ENCODE assay signal across 10 mouse cellular contexts in genomic region chr15:101388034-101388541, GRCm38 (mm10). TPM values are rescaled to one million over a fixed set of nuclear protein-coding genes. Genes with fewer than 3 reads are reported as not detected.
DNase-seq lines count a peak whose midpoint lies in the region; ATAC-seq and TF ChIP-seq lines count a peak whose summit lies in the region.
"Had no signal": no experiment of that assay in that cellular context is flagged by ENCODE, and none has a peak within 500 bp of the region (broad histone marks: within the 10 kb centered on the region; RNA-seq: fewer than 3 reads in every experiment).

No protein-coding gene starts in this region.

- no peak overlapping the region for H3K27ac ChIP-seq in gastrocnemius, adult 2 months
- no peak overlapping the region for H3K27ac ChIP-seq in liver, embryonic 11.5 days (ENCODE audit: low read depth, low read length)
- H3K27ac ChIP-seq in hindbrain, embryonic 11.5 days (ENCODE audit: low read depth, low read length) = no peak overlapping the region
- H3K27ac ChIP-seq: neural tube, embryonic 12.5 days had no signal

- 29% methylated on average over 5 of the region's 5 CpGs for WGBS in liver, embryonic 11.5 days
- 68% methylated on average over 5 of the region's 5 CpGs for WGBS in hindbrain, embryonic 11.5 days

- H3K4me2 ChIP-seq in liver, embryonic 11.5 days = no peak overlapping the region
- no peak overlapping the region for H3K4me2 ChIP-seq in hindbrain, embryonic 11.5 days (replicated peaks; ENCODE audit: low read depth, low read length)
- H3K4me2 ChIP-seq: neural tube, embryonic 12.5 days had no signal

- no peaks in the 10 kb centered on the region for H3K36me3 ChIP-seq in liver, embryonic 11.5 days (ENCODE audit: control insufficient read depth, insufficient read depth, low read length)
- H3K36me3 ChIP-seq in hindbrain, embryonic 11.5 days (ENCODE audit: control insufficient read depth, insufficient read depth, low read length) = no peaks in the 10 kb centered on the region
- H3K36me3 ChIP-seq: neural tube, embryonic 12.5 days had no signal

- no peaks in the 10 kb centered on the region; the same call in 1 of the 2 replicates for H3K27me3 ChIP-seq in liver, embryonic 11.5 days (replicated peaks; ENCODE audit: control insufficient read depth, insufficient read depth, low read length)
- H3K27me3 ChIP-seq in hindbrain, embryonic 11.5 days (ENCODE audit: control insufficient read depth, insufficient read depth, low read length) = no peaks in the 10 kb centered on the region
- H3K27me3 ChIP-seq: neural tube, embryonic 12.5 days had no signal

- no peak overlapping the region for H3K9ac ChIP-seq in liver, embryonic 11.5 days (ENCODE audit: low read depth, low read length)
- H3K9ac ChIP-seq in hindbrain, embryonic 11.5 days (ENCODE audit: low read depth, low read length) = no peak overlapping the region
- H3K9ac ChIP-seq: neural tube, embryonic 12.5 days had no signal

- intact Hi-C loops in gastrocnemius, adult 2 months (cut with DNase I) = no loop called here

- H3K9me3 ChIP-seq in liver, embryonic 11.5 days (ENCODE audit: control insufficient read depth, low read length) = no peaks in the 10 kb centered on the region
- H3K9me3 ChIP-seq in hindbrain, embryonic 11.5 days (ENCODE audit: control insufficient read depth, low read length) = no peaks in the 10 kb centered on the region
- H3K9me3 ChIP-seq: neural tube, embryonic 12.5 days had no signal

- TF ChIP-seq CTCF in gastrocnemius, adult 2 months (IDR thresholded peaks at IDR 0.05) = peak; percentile 39

- H3K4me3 ChIP-seq in gastrocnemius, adult 2 months = no peak overlapping the region
- H3K4me3 ChIP-seq in liver, embryonic 11.5 days (ENCODE audit: low read depth, low read length) = no peak overlapping the region
- H3K4me3 ChIP-seq in hindbrain, embryonic 11.5 days (ENCODE audit: low read depth, low read length) = no peak overlapping the region
- H3K4me3 ChIP-seq: neural tube, embryonic 12.5 days had no signal

- H3K4me1 ChIP-seq in liver, embryonic 11.5 days (replicated peaks; ENCODE audit: control insufficient read depth, insufficient read depth, low read length) = no peaks in the 10 kb centered on the region
- H3K4me1 ChIP-seq in hindbrain, embryonic 11.5 days (replicated peaks; ENCODE audit: control insufficient read depth, insufficient read depth, low read length) = no peaks in the 10 kb centered on the region
- H3K4me1 ChIP-seq: neural tube, embryonic 12.5 days had no signal

- no peak for DNase-seq in gastrocnemius, adult 2 months
- DNase-seq in gastrocnemius, adult 8-10 months (ENCODE audit: low spot score in 2 of 2) = no peak
- peak; percentile 41 for DNase-seq in urinary bladder, adult 2 months (ENCODE audit: low spot score)
- DNase-seq in urinary bladder, postnatal 25 days (ENCODE audit: low spot score) = no peak
- no peak for DNase-seq in liver, embryonic 11.5 days (ENCODE audit: low spot score)
- peak; percentile 18 for DNase-seq in thymus, postnatal 25 days
- no peak for DNase-seq in heart, adult 9 months (ENCODE audit: low spot score in 2 of 2)
- no peak for DNase-seq in hindbrain, embryonic 11.5 days (ENCODE audit: low spot score)

- 0 out of 2 replicates have a peak, but pooled peaks have one; percentile 34 for ATAC-seq in liver, embryonic 11.5 days (replicated peaks; ENCODE audit: low FRiP score)
- no peak for ATAC-seq in hindbrain, embryonic 11.5 days (ENCODE audit: low FRiP score)

RNA-seq across cellular contexts. Expression of gene Krt80, which starts 18.1 kb away (rescaled TPM):
- 1 to 10 TPM; 1.6 to 2.5 TPM for total RNA-seq in gastrocnemius, adult 2 months (2021)
- 1 to 10 TPM; 1.1 to 3.4 (median 2.5) TPM for total RNA-seq in gastrocnemius, adult 8-10 months (2022)
- polyA plus RNA-seq in urinary bladder, adult 2 months (2012; rRNA removed) = 4.8 and 6.2 TPM in 2 replicates
- 0.23 TPM in 1 of 2 replicates, not detected in the other for polyA plus RNA-seq in liver, embryonic 11.5 days (2014; fragmentation: Nextera tagmentation; extraction: Ambion mirVana)
- 0.09 TPM in 1 of 2 replicates, not detected in the other for polyA plus RNA-seq in hindbrain, embryonic 11.5 days (2014; fragmentation: Nextera tagmentation; extraction: Ambion mirVana)
- polyA plus RNA-seq: neural tube, embryonic 12.5 days had no signal

RNA-seq across cellular contexts. Expression of gene Krt7, which starts 22.8 kb away (rescaled TPM):
- not detected for total RNA-seq in gastrocnemius, adult 2 months (2021)
- total RNA-seq in gastrocnemius, adult 8-10 months (2022) = not detected
- polyA plus RNA-seq in urinary bladder, adult 2 months (2012; rRNA removed) = 711 and 749 TPM in 2 replicates
- 13.3 and 13.9 TPM in 2 replicates for polyA plus RNA-seq in liver, embryonic 11.5 days (2014; fragmentation: Nextera tagmentation; extraction: Ambion mirVana)
- 9.0 and 12.0 TPM in 2 replicates for polyA plus RNA-seq in hindbrain, embryonic 11.5 days (2014; fragmentation: Nextera tagmentation; extraction: Ambion mirVana)

RNA-seq across cellular contexts. Expression of gene Krt87, which starts 50.5 kb away (rescaled TPM):
- total RNA-seq in gastrocnemius, adult 2 months (2021) = not detected
- not detected for total RNA-seq in gastrocnemius, adult 8-10 months (2022)
- polyA plus RNA-seq in urinary bladder, adult 2 months (2012; rRNA removed) = 0.03 and 0.15 TPM in 2 replicates
- polyA plus RNA-seq in liver, embryonic 11.5 days (2014; fragmentation: Nextera tagmentation; extraction: Ambion mirVana) = not detected in 2 replicates
- polyA plus RNA-seq in hindbrain, embryonic 11.5 days (2014; fragmentation: Nextera tagmentation; extraction: Ambion mirVana) = 0.08 TPM in 1 of 2 replicates, not detected in the other
- polyA plus RNA-seq: heart, embryonic 14.5 days had no signal

RNA-seq across cellular contexts. Expression of gene Krt88, which starts 59.5 kb away (rescaled TPM):
- not detected for total RNA-seq in gastrocnemius, adult 2 months (2021)
- not detected for total RNA-seq in gastrocnemius, adult 8-10 months (2022)
- 0.13 and 0.39 TPM in 2 replicates for polyA plus RNA-seq in urinary bladder, adult 2 months (2012; rRNA removed)
- polyA plus RNA-seq in liver, embryonic 11.5 days (2014; fragmentation: Nextera tagmentation; extraction: Ambion mirVana) = not detected in 2 replicates
- not detected in 2 replicates for polyA plus RNA-seq in hindbrain, embryonic 11.5 days (2014; fragmentation: Nextera tagmentation; extraction: Ambion mirVana)
- polyA plus RNA-seq: heart, embryonic 14.5 days; neural tube, embryonic 12.5 days had no signal

Comparison
In these comparisons a context has a peak if more than half of its experiments do, and no peak if none do; other contexts are left out.
1. DNase-seq: peak in urinary bladder, adult 2 months (single experiment) and thymus, postnatal 25 days (single experiment); none in gastrocnemius, adult 2 months (single experiment), gastrocnemius, adult 8-10 months (0 of 2), urinary bladder, postnatal 25 days (single experiment), liver, embryonic 11.5 days (single experiment), heart, adult 9 months (0 of 2) and hindbrain, embryonic 11.5 days (single experiment).
2. RNA of gene Krt7, which starts 22.8 kb away (polyA plus RNA-seq): 711 to 749 TPM in urinary bladder, adult 2 months; 13.3 to 13.9 TPM in liver, embryonic 11.5 days and 9.0 to 12.0 TPM in hindbrain, embryonic 11.5 days; every median in the first group is over 10 times any median in the second.